Mouse (Mus musculus): ENCODE measurements around the gene Glipr2. TPM values are rescaled to one million over a fixed set of nuclear protein-coding genes. Genes with fewer than 3 reads are reported as not detected.

Glipr2 gene
- total and polyA plus RNA-seq, 3 experiments, result 60.3 to 146 (median 62.8) TPM

DNA sequence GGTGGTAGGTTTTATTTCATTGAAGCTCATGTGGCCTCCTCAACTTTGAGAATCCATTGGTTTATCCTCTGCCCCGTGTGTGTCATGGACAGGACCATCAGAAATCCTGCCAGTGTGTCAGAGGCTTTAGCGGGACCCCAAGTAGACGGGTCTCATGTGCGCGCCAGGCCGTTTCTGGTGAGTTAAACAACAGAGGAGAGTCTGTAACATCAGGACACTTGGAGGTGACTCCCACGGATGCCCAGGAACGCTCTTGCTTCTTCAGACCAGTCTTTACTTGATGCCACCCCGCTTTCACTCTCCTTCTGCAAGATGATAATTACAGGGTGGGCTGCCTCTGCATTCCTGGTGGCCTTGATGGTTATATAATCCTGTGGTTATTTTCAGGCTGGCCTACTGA is 66.5 kb downstream of the Glipr2 start:
- dilution Hi-C loops (cut with MboI; ENCODE audit: extremely low pct_ligation_motif_present, extremely low pct_unique_long_range_greater_than_20kb, low sequenced_read_pairs) (no loop called here), in situ Hi-C loops (cut with MboI; ENCODE audit: low pct_ligation_motif_present, low pct_unique_long_range_greater_than_20kb, low sequenced_read_pairs) (no loop called here)
- no peak overlapping the region for H3K4me2 ChIP-seq (ENCODE audit: insufficient read depth, low read depth, poor library complexity, severe bottlenecking)

DNA sequence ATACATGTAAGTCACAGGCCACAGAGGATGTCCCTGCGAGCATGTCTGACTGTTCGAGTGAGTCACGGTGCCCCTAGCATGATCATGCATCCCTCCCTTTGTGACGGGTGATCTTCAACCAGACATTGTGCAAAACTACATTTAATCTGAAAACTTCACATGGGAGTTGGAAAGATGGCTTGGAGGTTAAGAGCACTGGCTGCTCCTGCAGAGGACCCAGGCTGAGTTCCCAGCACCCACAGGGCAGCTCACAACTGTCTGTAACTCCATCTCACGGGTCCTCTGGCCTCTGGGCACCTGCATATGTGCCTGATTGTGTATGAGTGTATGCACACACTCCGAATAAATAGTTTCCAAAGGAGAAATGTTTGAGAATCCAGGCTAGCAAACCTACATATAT is 67.0 kb downstream of the Glipr2 start:
- dilution Hi-C loops (cut with MboI; ENCODE audit: extremely low pct_ligation_motif_present, extremely low pct_unique_long_range_greater_than_20kb, low sequenced_read_pairs) (no loop called here), in situ Hi-C loops (cut with MboI; ENCODE audit: low pct_ligation_motif_present, low pct_unique_long_range_greater_than_20kb, low sequenced_read_pairs) (no loop called here)
- Histone ChIP-seq H3K36me3 (replicated peaks in 1 of 2; ENCODE audit: control insufficient read depth in 1 of 2, insufficient read depth in 1 of 2, low read length in 1 of 2) (peaks cover 93 to 100% of the 10 kb centered on the region in 2 experiments), H3K9me3 (replicated peaks; ENCODE audit: low read length) (no peaks in the 10 kb centered on the region), H3K27me3 (replicated peaks) (no peaks in the 10 kb centered on the region), H3K79me2 (replicated peaks; ENCODE audit: control insufficient read depth, extremely low read depth, insufficient read depth, poor library complexity, severe bottlenecking) (peaks cover 52% of the 10 kb centered on the region), H3K4me1 (ENCODE audit: control insufficient read depth in 1 of 2, insufficient read depth in 2 of 2) (peaks cover 0 to 27% of the 10 kb centered on the region in 2 experiments; a peak in 2 of 4 replicates), H3K27ac (ENCODE audit: insufficient read depth, low read depth) (no peak overlapping the region), H3K4me2 (ENCODE audit: insufficient read depth, low read depth, poor library complexity, severe bottlenecking) (no peak overlapping the region), H3K4me3 (replicated peaks in 1 of 3; ENCODE audit: low read depth in 2 of 3, low read length in 2 of 3, poor library complexity in 1 of 3) (no peak overlapping the region), H3K9ac (ENCODE audit: insufficient read depth, low read depth) (no peak overlapping the region)
- no peak for TF ChIP-seq KAT2A (IDR thresholded peaks at IDR 0.05; ENCODE audit: insufficient replicate concordance, low read length)
- no peak for TF ChIP-seq JUN (IDR thresholded peaks at IDR 0.05; ENCODE audit: insufficient read depth, low read depth, low read length)
- TF ChIP-seq ZMIZ1 (IDR thresholded peaks at IDR 0.05; ENCODE audit: low read depth, low read length), result no peak
- no peak for TF ChIP-seq MAZ (IDR thresholded peaks at IDR 0.05; ENCODE audit: low read depth, low read length)
- no peak for DNase-seq (ENCODE audit: extremely low read depth)

More for the DNA sequence above, 66.5 kb downstream of the Glipr2 start:
- H3K27ac ChIP-seq (ENCODE audit: insufficient read depth, low read depth), result no peak overlapping the region
- no peak for DNase-seq (ENCODE audit: extremely low read depth)
- peaks cover 0 to 27% of the 10 kb centered on the region in 2 experiments; a peak in 2 of 4 replicates for H3K4me1 ChIP-seq (ENCODE audit: control insufficient read depth in 1 of 2, insufficient read depth in 2 of 2)
- H3K79me2 ChIP-seq (replicated peaks; ENCODE audit: control insufficient read depth, extremely low read depth, insufficient read depth, poor library complexity, severe bottlenecking), result peaks cover 53% of the 10 kb centered on the region
- H3K36me3 ChIP-seq (replicated peaks in 1 of 2; ENCODE audit: control insufficient read depth in 1 of 2, insufficient read depth in 1 of 2, low read length in 1 of 2), result peaks cover 91 to 100% of the 10 kb centered on the region in 2 experiments
- no peaks in the 10 kb centered on the region for H3K27me3 ChIP-seq (replicated peaks)
- no peaks in the 10 kb centered on the region for H3K9me3 ChIP-seq (replicated peaks; ENCODE audit: low read length)
- no peak overlapping the region for H3K4me3 ChIP-seq (replicated peaks in 1 of 3; ENCODE audit: low read depth in 2 of 3, low read length in 2 of 3, poor library complexity in 1 of 3)
- TF ChIP-seq ZMIZ1 (IDR thresholded peaks at IDR 0.05; ENCODE audit: low read depth, low read length) (no peak), MXI1 (IDR thresholded peaks at IDR 0.05; ENCODE audit: low read depth, low read length) (no peak), USF1 (IDR thresholded peaks at IDR 0.05; ENCODE audit: low read depth, low read length) (no peak), HCFC1 (IDR thresholded peaks at IDR 0.05; ENCODE audit: low read depth, low read length) (no peak)
- H3K9ac ChIP-seq (ENCODE audit: insufficient read depth, low read depth), result no peak overlapping the region

- Histone ChIP-seq H3K9me3 (replicated peaks; ENCODE audit: low read length) (no peaks in the 10 kb centered on the region), H3K4me2 (ENCODE audit: insufficient read depth, low read depth, poor library complexity, severe bottlenecking) (no peak overlapping the region), H3K4me1 (ENCODE audit: control insufficient read depth in 1 of 2, insufficient read depth in 2 of 2) (peaks cover 0 to 27% of the 10 kb centered on the region in 2 experiments; a peak in 2 of 4 replicates), H3K27ac (ENCODE audit: insufficient read depth, low read depth) (no peak overlapping the region), H3K79me2 (replicated peaks; ENCODE audit: control insufficient read depth, extremely low read depth, insufficient read depth, poor library complexity, severe bottlenecking) (peaks cover 41% of the 10 kb centered on the region), H3K36me3 (replicated peaks in 1 of 2; ENCODE audit: control insufficient read depth in 1 of 2, insufficient read depth in 1 of 2, low read length in 1 of 2) (peaks cover 92 to 100% of the 10 kb centered on the region in 2 experiments), H3K4me3 (replicated peaks in 1 of 3; ENCODE audit: low read depth in 2 of 3, low read length in 2 of 3, poor library complexity in 1 of 3) (no peak overlapping the region), H3K27me3 (replicated peaks) (no peaks in the 10 kb centered on the region), H3K9ac (ENCODE audit: insufficient read depth, low read depth) (no peak overlapping the region)
- dilution Hi-C loops (cut with MboI; ENCODE audit: extremely low pct_ligation_motif_present, extremely low pct_unique_long_range_greater_than_20kb, low sequenced_read_pairs), result no loop called here
- no peak for TF ChIP-seq MYC (IDR thresholded peaks at IDR 0.05; ENCODE audit: low read depth, low read length)
- TF ChIP-seq PAX5 (IDR thresholded peaks at IDR 0.05; ENCODE audit: low read length), result no peak
- no peak for TF ChIP-seq NRF1 (IDR thresholded peaks at IDR 0.05; ENCODE audit: low read depth, low read length)
- TF ChIP-seq JUN (IDR thresholded peaks at IDR 0.05; ENCODE audit: insufficient read depth, low read depth, low read length), result no peak
- no peak for TF ChIP-seq SMC3 (IDR thresholded peaks at IDR 0.05; ENCODE audit: low read depth, low read length)
- no peak for TF ChIP-seq SIN3A (IDR thresholded peaks at IDR 0.05; ENCODE audit: low read length)
- TF ChIP-seq JUND (conservative IDR thresholded peaks at IDR 0.05; ENCODE audit: low read depth, low read length), result no peak
- TF ChIP-seq IRF4 (IDR thresholded peaks at IDR 0.05; ENCODE audit: low read depth, low read length), result no peak
- no peak for TF ChIP-seq HCFC1 (IDR thresholded peaks at IDR 0.05; ENCODE audit: low read depth, low read length)
- no peak for TF ChIP-seq TBP (conservative IDR thresholded peaks at IDR 0.05; ENCODE audit: low read depth, low read length)
- TF ChIP-seq MAFK (IDR thresholded peaks at IDR 0.05; ENCODE audit: insufficient replicate concordance, low read length), result no peak
- TF ChIP-seq NELFE (IDR thresholded peaks at IDR 0.05; ENCODE audit: low read depth, low read length), result no peak
- no peak for TF ChIP-seq GABPA (IDR thresholded peaks at IDR 0.05; ENCODE audit: insufficient replicate concordance, low read depth, low read length)
- TF ChIP-seq BHLHE40 (IDR thresholded peaks at IDR 0.05; ENCODE audit: low read depth, low read length), result no peak
- TF ChIP-seq MXI1 (IDR thresholded peaks at IDR 0.05; ENCODE audit: low read depth, low read length), result no peak
- TF ChIP-seq USF1 (IDR thresholded peaks at IDR 0.05; ENCODE audit: low read depth, low read length), result no peak
- TF ChIP-seq ZKSCAN1 (IDR thresholded peaks at IDR 0.05; ENCODE audit: borderline replicate concordance, low read depth, low read length), result no peak
- TF ChIP-seq UBTF (IDR thresholded peaks at IDR 0.05; ENCODE audit: low read depth, low read length), result no peak
- no peak for TF ChIP-seq MAX (IDR thresholded peaks at IDR 0.05; ENCODE audit: low read length)
- in situ Hi-C loops (cut with MboI; ENCODE audit: low pct_ligation_motif_present, low pct_unique_long_range_greater_than_20kb, low sequenced_read_pairs), result no loop called here
- no peak for DNase-seq (ENCODE audit: extremely low read depth)
Measured at GRCm38 (mm10) chr4:44025570-44025969, 68.4 kb downstream of the Glipr2 start.

Measured in CH12.LX (cell line).